Mouse (Mus musculus) kidney, embryonic 15.5 days (tissue): ENCODE measurements around the gene Abca7. TPM values are rescaled to one million over a fixed set of nuclear protein-coding genes. Genes with fewer than 3 reads are reported as not detected.

Source experiments
- ATAC-seq: fragments of 200-750 bp; cut with Nextera tagmentation; replicated peaks from 2 replicates; pipeline ENCODE4 v1.8.0; 2017; ENCODE audit warnings: moderate TSS enrichment; ENCODE audit not compliant: low FRiP score
- H3K27ac ChIP-seq: fragments of 300-500 bp; sonication (generic); 2 replicates; pipeline ENCODE4 v1.5.1; 2015; ENCODE audit warnings: mild to moderate bottlenecking, inconsistent platforms
- H3K27me3 ChIP-seq: fragments of 300-500 bp; sonication (generic); 2 replicates; pipeline ENCODE4 v1.6.1; 2015; ENCODE audit warnings: inconsistent platforms
- H3K36me3 ChIP-seq: fragments of 300-500 bp; sonication (generic); 2 replicates; pipeline ENCODE4 v1.6.1; 2015; ENCODE audit warnings: inconsistent platforms
- H3K4me1 ChIP-seq: fragments of 300-500 bp; sonication (generic); 2 replicates; pipeline ENCODE4 v1.6.1; 2015; ENCODE audit warnings: inconsistent platforms
- H3K4me2 ChIP-seq: fragments of 300-500 bp; sonication (generic); 2 replicates; pipeline ENCODE4 v1.6.1; 2015; ENCODE audit warnings: moderate library complexity, mild to moderate bottlenecking, inconsistent platforms
- H3K4me3 ChIP-seq: fragments of 300-500 bp; sonication (generic); replicated peaks from 2 replicates; pipeline ENCODE4 v1.5.1; 2015; ENCODE audit warnings: mild to moderate bottlenecking, inconsistent platforms
- H3K9ac ChIP-seq: fragments of 300-500 bp; sonication (generic); 2 replicates; pipeline ENCODE4 v1.6.1; 2015; ENCODE audit warnings: mild to moderate bottlenecking, inconsistent platforms
- H3K9me3 ChIP-seq: fragments of 300-500 bp; sonication (generic); replicated peaks from 2 replicates; pipeline ENCODE4 v1.6.1; 2016; ENCODE audit warnings: inconsistent platforms
- WGBS: fragments of 180-500 bp; shearing (Covaris S2); methylation state at CpG from one replicate; pipeline ENCODE4 v1.1.7; 2015; ENCODE audit warnings: mixed read lengths; 5-methylcytosine and 5-hydroxymethylcytosine counted together
- polyA plus RNA-seq: library from polyadenylated mRNA; unstranded; fragments of >200 nt; fragmentation: Nextera tagmentation; extraction: Ambion mirVana; gene quantifications from 2 replicates; pipeline ENCODE4 v1.2.1, GENCODE M21; 2015

Gene Abca7
- polyA plus RNA-seq, 1 experiment from 2014 or later: 4.5 TPM

DNA sequence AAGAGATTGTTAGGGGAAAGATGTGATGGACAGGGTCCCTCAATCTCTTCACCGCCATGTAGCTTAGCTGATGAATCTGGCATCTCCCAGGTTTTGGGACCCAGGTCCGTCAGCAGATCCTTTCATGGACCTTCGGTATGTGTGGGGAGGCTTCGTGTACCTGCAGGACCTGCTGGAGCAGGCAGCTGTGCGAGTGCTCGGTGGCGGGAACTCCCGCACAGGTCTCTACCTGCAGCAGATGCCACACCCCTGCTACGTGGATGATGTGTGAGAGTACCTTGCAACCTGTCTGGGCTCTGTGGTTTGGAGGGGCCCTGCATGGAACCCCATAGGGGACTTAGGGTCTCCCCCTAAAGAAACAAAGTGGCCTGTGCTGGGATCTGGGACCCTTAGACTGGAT lies 5.7 kb downstream of the Abca7 start:
- Histone ChIP-seq H3K4me1 (peaks cover 37% of the 10 kb centered on the region), H3K27ac (no peak overlapping the region), H3K4me2 (no peak overlapping the region), H3K4me3 (no peak overlapping the region), H3K9me3 (no peaks in the 10 kb centered on the region), H3K27me3 (peaks cover 19% of the 10 kb centered on the region), H3K36me3 (no peaks in the 10 kb centered on the region), H3K9ac (no peak overlapping the region)
- no peak for ATAC-seq
- WGBS: 75% methylated on average over 9 of the region's 9 CpGs

DNA sequence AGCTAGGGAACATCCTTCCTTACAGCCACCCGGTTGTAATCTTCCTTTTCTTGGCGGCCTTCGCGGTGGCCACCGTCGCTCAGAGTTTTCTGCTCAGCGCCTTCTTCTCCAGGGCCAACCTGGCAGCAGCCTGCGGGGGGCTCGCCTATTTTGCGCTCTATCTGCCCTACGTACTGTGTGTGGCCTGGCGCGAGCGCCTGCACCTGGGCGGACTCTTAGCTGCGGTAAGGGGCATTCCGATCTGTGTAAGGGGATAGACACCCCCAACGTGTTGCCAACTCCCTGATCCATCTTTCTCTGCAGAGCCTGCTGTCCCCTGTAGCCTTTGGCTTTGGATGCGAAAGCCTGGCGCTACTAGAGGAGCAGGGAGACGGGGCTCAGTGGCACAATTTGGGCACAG lies 6.5 kb downstream of the Abca7 start:
- 26% methylated on average over 21 of the region's 21 CpGs for WGBS
- Histone ChIP-seq H3K4me2 (peak overlapping the region; percentile 10; the same call in 1 of the 2 replicates), H3K27me3 (peaks cover 19% of the 10 kb centered on the region), H3K4me3 (no peak overlapping the region), H3K27ac (no peak overlapping the region), H3K9ac (no peak overlapping the region), H3K9me3 (no peaks in the 10 kb centered on the region), H3K36me3 (no peaks in the 10 kb centered on the region), H3K4me1 (peaks cover 29% of the 10 kb centered on the region)
- ATAC-seq: no peak

DNA sequence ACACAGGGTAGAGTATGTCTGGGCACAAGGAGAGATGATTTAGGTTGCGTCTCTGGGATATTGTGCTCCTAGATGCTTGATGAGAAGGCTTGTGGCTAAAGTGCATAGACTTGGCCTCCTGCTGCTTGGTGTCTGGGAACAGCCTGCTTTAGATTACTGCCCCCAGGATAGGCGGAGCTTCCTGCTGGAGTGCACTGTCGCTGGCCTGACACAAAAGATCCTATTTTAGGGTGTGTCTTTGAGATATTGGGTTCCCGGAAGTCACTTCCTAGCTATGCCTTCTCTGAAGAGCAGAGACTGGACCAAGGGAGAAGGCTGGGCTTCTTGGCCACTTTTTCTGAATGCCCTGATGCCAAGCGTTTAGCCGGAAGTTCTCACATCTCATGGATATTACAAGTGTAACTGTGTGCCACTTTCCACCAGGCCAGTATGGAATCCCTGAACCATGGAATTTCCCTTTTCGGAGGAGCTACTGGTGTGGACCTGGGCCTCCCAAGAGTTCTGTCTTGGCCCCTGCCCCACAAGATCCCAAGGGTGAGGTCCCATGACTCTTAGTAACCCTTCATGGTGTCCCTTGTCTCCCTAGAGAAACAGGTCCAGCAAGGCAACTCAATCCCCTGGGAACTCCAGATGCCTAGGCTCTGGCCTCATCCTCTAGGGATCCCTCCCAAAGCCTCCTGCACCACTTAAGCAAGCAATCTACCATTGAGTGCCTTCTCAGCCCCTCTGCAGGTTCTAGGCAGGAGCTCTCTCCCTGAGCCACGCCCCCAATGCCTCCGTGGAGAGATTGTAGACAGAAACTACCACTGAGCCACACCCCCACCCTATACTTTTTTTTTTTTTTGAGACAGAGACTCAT lies 7.3 kb downstream of the Abca7 start:
- Histone ChIP-seq H3K4me3 (no peak overlapping the region), H3K36me3 (peaks cover 3% of the 10 kb centered on the region; the same call in 1 of the 2 replicates), H3K27me3 (peaks cover 19% of the 10 kb centered on the region), H3K27ac (no peak overlapping the region), H3K4me2 (no peak overlapping the region), H3K9me3 (no peaks in the 10 kb centered on the region), H3K4me1 (peaks cover 21% of the 10 kb centered on the region), H3K9ac (no peak overlapping the region)
- ATAC-seq: no peak
- WGBS: 62% methylated on average over 9 of the region's 9 CpGs

DNA sequence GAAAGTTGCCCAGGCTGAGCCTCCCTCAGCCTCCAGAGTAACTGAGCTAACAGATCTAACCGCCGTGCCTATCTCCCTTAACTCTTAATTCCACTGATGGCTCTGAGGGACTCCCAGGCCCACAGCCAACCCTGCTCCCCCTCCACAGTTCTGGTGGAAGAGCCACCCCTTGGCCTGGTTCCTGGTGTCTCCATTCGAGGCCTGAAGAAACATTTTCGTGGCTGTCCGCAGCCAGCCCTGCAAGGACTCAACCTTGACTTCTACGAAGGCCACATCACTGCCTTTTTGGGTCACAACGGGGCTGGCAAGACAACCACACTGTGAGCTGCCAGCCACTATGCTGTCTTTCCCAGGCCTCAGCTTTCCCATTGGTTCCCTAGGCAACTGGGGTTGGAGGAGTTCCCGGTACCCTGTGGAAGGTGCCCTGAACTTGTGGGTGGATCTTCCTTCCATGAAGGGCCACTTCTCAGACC lies 8.0 kb downstream of the Abca7 start:
- Histone ChIP-seq H3K27me3 (peaks cover 19% of the 10 kb centered on the region), H3K9ac (no peak overlapping the region), H3K36me3 (peaks cover 7% of the 10 kb centered on the region; the same call in 1 of the 2 replicates), H3K9me3 (no peaks in the 10 kb centered on the region), H3K4me2 (no peak overlapping the region), H3K4me1 (peaks cover 19% of the 10 kb centered on the region), H3K27ac (no peak overlapping the region), H3K4me3 (no peak overlapping the region)
- no peak for ATAC-seq
- WGBS: 86% methylated on average over 8 of the region's 8 CpGs

DNA sequence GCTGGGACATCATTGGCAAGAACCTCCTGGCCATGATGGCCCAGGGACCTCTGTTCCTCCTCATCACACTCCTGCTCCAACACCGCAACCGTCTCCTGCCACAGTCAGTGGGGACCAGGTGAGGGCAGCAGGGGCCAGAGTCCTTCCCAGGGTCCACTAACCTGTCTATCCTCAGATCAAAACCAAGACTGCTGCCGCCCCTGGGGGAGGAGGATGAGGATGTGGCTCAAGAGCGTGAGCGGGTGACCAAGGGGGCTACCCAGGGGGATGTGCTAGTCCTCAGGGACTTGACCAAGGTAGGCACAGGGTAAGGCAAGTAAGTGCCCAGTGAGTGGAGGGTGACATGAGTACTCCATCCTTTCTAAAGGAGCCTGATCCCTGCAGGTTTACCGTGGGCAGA lies 15.4 kb downstream of the Abca7 start:
- peaks cover 3% of the 10 kb centered on the region; the same call in 1 of the 2 replicates for H3K9me3 ChIP-seq
- H3K4me2 ChIP-seq: no peak overlapping the region
- peaks cover 46% of the 10 kb centered on the region for H3K27me3 ChIP-seq
- no peak overlapping the region for H3K9ac ChIP-seq
- H3K4me1 ChIP-seq: peaks cover 12% of the 10 kb centered on the region; the same call in 1 of the 2 replicates
- no peak for ATAC-seq
- peaks cover 30% of the 10 kb centered on the region for H3K36me3 ChIP-seq
- no peak overlapping the region for H3K4me3 ChIP-seq
- no peak overlapping the region for H3K27ac ChIP-seq
- 82% methylated on average over 6 of the region's 6 CpGs for WGBS

DNA sequence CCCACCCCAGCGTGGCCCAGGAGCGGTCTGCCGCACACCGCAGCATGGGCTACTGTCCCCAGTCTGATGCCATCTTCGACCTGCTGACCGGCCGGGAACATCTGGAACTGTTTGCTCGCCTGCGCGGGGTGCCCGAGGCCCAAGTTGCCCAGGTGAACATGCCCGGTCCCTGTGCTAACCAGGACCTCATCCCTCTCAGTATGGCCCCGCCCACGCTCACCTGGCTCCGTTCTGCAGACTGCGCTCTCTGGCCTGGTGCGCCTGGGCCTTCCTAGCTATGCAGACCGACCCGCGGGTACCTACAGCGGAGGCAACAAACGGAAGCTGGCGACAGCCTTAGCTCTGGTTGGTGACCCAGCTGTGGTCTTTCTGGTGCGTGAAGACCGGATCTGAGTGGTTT lies 17.3 kb downstream of the Abca7 start:
- Histone ChIP-seq H3K27me3 (peaks cover 50% of the 10 kb centered on the region), H3K4me2 (no peak overlapping the region), H3K9ac (no peak overlapping the region), H3K27ac (no peak overlapping the region), H3K36me3 (peaks cover 27% of the 10 kb centered on the region), H3K4me3 (no peak overlapping the region), H3K9me3 (peaks cover 3% of the 10 kb centered on the region; the same call in 1 of the 2 replicates), H3K4me1 (peaks cover 14% of the 10 kb centered on the region)
- no peak for ATAC-seq
- 35% methylated on average over 25 of the region's 25 CpGs for WGBS

DNA sequence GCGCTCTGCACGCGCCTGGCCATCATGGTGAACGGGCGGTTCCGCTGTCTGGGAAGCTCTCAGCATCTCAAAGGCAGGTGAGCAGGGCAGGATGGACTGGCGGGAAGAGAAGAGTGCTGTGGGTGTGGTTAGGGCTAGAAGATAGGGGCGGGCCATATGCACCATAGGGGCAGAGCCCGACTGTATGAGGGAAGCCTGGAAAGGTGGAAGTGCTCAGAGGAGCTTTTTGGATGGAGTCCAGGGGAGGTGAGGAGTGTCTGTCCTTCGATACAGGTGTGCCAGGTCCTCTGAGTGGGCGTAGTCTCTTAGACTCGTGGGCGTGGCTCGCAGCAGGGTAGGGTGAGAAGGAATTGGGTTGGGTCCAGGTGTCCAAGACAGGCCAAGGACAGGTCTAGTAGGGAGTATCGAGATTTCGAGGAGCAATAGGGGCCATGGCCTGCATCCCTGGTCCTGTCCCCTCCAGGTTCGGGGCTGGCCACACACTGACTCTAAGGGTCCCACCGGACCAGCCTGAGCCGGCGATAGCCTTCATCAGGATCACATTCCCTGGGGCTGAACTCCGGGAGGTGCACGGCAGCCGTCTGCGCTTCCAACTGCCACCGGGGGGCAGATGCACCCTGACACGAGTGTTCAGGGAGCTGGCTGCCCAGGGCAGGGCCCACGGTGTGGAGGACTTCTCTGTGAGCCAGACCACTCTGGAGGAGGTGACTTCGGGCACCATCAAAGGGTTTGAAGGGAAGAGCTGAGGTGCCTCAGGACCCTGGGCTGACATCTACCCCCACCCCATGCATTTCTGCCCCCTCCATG lies 18.4 kb downstream of the Abca7 start:
- H3K4me2 ChIP-seq: no peak overlapping the region; the same call in 1 of the 2 replicates

DNA sequence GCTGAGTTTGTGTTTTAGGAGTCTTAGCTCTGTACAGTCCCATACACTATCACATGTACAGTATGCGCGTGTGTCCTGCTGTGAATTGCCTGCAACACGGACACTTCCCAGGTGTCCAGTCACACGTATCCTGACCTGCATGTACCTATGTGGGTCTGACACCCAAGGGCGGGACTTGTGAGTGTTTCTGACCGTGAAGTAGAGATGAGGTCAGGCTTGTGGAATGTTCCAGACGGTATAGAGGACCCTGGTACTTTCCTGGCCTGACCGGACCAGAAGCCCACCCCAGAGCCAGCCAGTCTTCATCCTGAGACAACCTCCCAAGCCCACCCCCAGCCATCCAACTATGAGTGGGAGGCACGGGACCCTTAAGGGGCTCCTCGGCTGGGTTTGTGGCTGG lies 19.3 kb downstream of the Abca7 start:
- Histone ChIP-seq H3K4me3 (no peak overlapping the region), H3K9ac (no peak overlapping the region), H3K27ac (no peak overlapping the region), H3K27me3 (peaks cover 50% of the 10 kb centered on the region), H3K9me3 (peaks cover 3% of the 10 kb centered on the region; the same call in 1 of the 2 replicates), H3K36me3 (peaks cover 13% of the 10 kb centered on the region), H3K4me1 (peaks cover 34% of the 10 kb centered on the region), H3K4me2 (no peak overlapping the region)
- 74% methylated on average over 10 of the region's 10 CpGs for WGBS
- no peak for ATAC-seq

More for the DNA sequence above, 18.4 kb downstream of the Abca7 start:
- Histone ChIP-seq H3K27ac (no peak overlapping the region), H3K27me3 (peaks cover 50% of the 10 kb centered on the region), H3K9ac (no peak overlapping the region), H3K9me3 (peaks cover 3% of the 10 kb centered on the region; the same call in 1 of the 2 replicates), H3K4me3 (no peak overlapping the region), H3K4me1 (peaks cover 25% of the 10 kb centered on the region), H3K36me3 (peaks cover 22% of the 10 kb centered on the region)
- no peak for ATAC-seq
- 25% methylated on average over 28 of the region's 28 CpGs for WGBS

DNA sequence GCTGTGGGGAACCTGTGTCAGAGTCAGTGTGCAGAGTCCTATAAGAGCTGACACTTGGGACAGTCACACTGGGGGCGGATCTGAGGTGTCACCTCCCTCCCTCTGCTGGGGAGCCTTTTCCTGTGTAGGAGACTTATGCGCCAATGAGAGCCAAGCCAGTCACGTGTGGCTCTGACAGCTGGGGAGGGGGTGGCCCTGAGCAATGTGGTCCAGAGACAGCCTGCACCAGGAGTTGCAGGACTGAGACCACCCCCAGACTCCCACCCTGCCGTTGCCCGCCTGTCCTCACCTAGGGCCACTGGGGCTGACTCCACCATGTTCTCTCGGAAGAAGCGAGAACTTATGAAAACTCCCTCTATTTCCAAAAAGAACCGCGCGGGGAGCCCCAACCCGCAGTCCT lies 20.2 kb downstream of the Abca7 start, which contains the start of gene Arhgap45:
Arhgap45 (plus strand) TSS at position 143 of the 400 bp plus-strand sequence.
- no peak for ATAC-seq
- Histone ChIP-seq H3K36me3 (peaks cover 4% of the 10 kb centered on the region), H3K9ac (no peak within 1 kb of the TSS), H3K9me3 (no peaks in the 10 kb centered on the region), H3K4me1 (peaks cover 36% of the 10 kb centered on the region), H3K27me3 (peaks cover 50% of the 10 kb centered on the region), H3K27ac (no peak within 1 kb of the TSS), H3K4me3 (no peak within 1 kb of the TSS; the same call in 1 of the 2 replicates), H3K4me2 (no peak within 1 kb of the TSS)
- WGBS: 69% methylated on average over 11 of the region's 11 CpGs

DNA sequence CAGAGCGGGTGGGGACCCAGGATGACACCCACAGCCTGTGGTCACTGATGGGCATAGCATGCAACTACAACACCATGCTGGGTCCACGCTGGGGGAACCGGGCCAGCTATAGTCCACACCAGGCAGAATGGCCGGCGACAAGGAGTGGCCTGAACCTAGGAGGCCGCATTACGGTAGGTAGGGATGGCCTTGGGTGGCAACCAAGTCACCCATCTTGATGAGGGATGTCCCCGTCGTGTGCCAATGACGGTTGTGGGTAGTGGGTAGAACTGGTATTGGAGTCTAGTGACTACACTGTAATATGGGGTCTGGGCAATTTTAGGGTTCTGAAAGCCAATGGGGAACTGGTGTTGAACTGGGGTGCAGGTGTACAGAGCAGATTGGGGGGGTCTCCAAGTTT lies 20.6 kb downstream of the Abca7 start:
- H3K4me3 ChIP-seq: no peak overlapping the region; the same call in 1 of the 2 replicates
- H3K4me1 ChIP-seq: peaks cover 36% of the 10 kb centered on the region
- H3K27ac ChIP-seq: no peak overlapping the region
- 84% methylated on average over 10 of the region's 10 CpGs for WGBS
- H3K9me3 ChIP-seq: no peaks in the 10 kb centered on the region
- H3K9ac ChIP-seq: no peak overlapping the region
- H3K27me3 ChIP-seq: peaks cover 46% of the 10 kb centered on the region
- H3K4me2 ChIP-seq: no peak overlapping the region
- H3K36me3 ChIP-seq: 0 out of 2 replicates have a peak, but pooled peaks cover under 1% of the 10 kb centered on the region
- ATAC-seq: no peak

DNA sequence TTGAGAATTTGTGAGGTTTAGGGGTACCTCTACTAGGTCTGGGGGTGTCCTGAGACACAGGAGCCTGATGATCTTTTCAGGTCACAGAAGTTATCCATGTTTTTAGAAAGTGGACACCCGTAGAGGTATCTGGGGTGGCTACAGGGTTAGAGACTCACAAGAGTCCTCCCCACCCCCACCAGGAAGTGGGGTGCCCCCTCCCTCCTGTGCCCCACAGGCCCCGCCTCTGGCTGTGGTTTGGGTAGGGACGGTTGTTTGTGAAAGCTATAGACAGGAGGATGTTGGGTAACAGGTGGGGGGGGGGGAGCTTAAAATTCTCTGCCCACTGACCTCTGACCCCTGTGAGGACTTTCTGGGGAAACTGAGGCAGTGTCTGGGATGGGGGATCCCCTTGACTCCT lies 21.1 kb downstream of the Abca7 start:
- H3K4me2 ChIP-seq: no peak overlapping the region
- no peak for ATAC-seq
- peaks cover 42% of the 10 kb centered on the region for H3K27me3 ChIP-seq
- H3K9me3 ChIP-seq: no peaks in the 10 kb centered on the region
- H3K36me3 ChIP-seq: no peaks in the 10 kb centered on the region
- H3K27ac ChIP-seq: no peak overlapping the region
- H3K4me3 ChIP-seq: no peak overlapping the region
- H3K4me1 ChIP-seq: peaks cover 36% of the 10 kb centered on the region
- no peak overlapping the region for H3K9ac ChIP-seq
- 74% methylated on average over 3 of the region's 3 CpGs for WGBS

DNA sequence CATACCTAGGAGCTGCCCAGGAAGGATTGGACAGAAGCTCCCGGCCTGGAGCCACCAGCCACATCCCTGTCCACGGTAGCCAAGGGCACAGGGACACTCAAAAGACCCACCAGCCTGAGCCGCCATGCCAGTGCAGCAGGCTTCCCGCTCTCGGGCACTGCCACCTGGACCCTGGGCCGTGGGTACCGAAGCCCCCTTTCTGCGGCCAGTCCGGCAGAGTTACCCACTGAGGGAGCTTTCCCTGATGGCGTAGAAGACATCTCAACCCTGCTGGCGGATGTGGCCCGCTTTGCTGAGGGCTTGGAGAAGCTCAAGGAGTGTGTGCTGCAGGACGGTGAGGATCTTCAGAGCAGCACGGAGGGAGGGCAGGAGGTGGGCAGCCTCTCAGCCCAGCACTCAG lies 21.5 kb downstream of the Abca7 start:
- Histone ChIP-seq H3K36me3 (no peaks in the 10 kb centered on the region), H3K4me1 (peaks cover 36% of the 10 kb centered on the region), H3K4me2 (no peak overlapping the region), H3K27me3 (peaks cover 38% of the 10 kb centered on the region), H3K4me3 (no peak overlapping the region), H3K9me3 (no peaks in the 10 kb centered on the region), H3K9ac (no peak overlapping the region), H3K27ac (0 out of 2 replicates have a peak overlapping the region, but pooled peaks have one; percentile 2)
- no peak for ATAC-seq
- WGBS: 84% methylated on average over 14 of the region's 14 CpGs
